Mouse (Mus musculus) layer of hippocampus, adult 11-12 months (tissue): Measurements from ENCODE around the gene Hist1h2bf.
A peak's percentile ranks its signal among the peaks of the same experiment; 100 is the strongest.
"Not testable (repeated sequence)": the region's sequence is repeated elsewhere in the genome, so short reads cannot be mapped to it uniquely, and the experiment has no call there.

Experiments used
- DNase-seq: peaks from one replicate; pipeline ENCODE4 v3.0.0; 2022; ENCODE audit warnings: low spot score

The Hist1h2bf gene

DNA sequence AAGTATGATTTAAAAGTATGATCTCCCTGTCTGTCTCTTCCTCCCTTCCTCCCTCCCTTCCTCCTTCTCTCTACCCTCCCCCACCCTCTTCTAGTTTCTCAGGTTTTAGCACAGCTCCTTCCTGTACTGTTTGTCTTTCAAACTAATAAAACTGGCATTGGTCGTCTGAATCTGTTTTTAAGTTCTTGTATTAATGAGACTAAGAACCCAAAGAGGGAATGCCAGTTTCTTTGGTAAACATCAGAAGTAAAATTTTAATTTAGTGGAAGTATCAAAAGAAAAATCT is 12.9 kb upstream of the Hist1h2bf start:
- no peak for DNase-seq

GRCm38 (mm10) chr13:23586099-23586939 is 12.3 kb upstream of the Hist1h2bf start:
- DNase-seq = no peak

DNA sequence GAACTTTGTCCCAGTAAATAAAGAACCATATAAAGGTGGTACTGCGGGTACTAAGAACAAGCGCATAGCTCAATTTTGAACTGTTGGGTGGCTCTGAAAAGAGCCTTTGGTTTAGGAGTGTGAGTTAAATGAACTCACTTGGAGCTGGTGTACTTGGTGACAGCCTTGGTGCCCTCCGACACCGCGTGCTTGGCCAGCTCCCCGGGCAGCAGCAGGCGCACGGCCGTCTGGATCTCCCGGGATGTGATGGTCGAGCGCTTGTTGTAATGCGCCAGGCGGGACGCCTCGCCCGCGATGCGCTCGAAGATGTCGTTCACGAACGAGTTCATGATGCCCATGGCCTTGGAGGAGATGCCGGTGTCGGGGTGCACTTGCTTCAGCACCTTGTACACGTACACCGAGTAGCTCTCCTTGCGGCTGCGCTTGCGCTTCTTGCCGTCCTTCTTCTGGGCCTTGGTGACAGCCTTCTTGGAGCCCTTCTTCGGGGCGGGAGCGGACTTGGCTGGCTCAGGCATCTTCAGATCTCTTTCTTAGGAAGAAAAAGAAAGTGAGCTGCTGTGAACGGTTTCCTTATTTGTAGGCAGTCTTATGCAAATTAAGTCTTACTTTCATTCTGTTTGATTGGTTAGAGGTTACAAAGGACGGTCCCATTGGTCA is 11.6 kb upstream of the Hist1h2bf start:
- DNase-seq = peak; percentile 77

GRCm38 (mm10) chr13:23585029-23585441 is 11.0 kb upstream of the Hist1h2bf start:
- peak; percentile 72 for DNase-seq

DNA sequence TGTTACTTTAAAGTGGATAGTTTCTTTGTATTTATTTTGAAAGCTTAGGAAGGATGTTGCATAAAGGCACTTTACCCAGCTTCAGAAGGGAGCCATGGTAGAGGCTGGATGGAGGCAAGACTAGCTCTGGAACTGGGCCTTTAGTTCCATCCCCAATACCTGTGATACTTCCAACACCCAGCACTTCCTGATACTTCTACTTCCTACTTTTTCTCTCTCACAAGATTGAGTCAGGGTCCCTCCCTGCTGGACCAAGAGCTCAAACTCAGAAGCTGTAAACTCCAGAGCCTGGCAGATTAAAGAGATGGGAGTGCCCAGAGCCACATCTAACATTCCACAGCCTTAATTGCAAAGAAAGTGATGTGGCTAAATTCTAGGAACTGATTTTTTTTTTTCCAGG is 10.3 kb upstream of the Hist1h2bf start:
- no peak for DNase-seq

GRCm38 (mm10) chr13:23583387-23584068 is 9.5 kb upstream of the Hist1h2bf start:
- DNase-seq = no peak

- DNase-seq = no peak
Measured at GRCm38 (mm10) chr13:23582219-23583056, 8.4 kb upstream of the Hist1h2bf start.

DNA sequence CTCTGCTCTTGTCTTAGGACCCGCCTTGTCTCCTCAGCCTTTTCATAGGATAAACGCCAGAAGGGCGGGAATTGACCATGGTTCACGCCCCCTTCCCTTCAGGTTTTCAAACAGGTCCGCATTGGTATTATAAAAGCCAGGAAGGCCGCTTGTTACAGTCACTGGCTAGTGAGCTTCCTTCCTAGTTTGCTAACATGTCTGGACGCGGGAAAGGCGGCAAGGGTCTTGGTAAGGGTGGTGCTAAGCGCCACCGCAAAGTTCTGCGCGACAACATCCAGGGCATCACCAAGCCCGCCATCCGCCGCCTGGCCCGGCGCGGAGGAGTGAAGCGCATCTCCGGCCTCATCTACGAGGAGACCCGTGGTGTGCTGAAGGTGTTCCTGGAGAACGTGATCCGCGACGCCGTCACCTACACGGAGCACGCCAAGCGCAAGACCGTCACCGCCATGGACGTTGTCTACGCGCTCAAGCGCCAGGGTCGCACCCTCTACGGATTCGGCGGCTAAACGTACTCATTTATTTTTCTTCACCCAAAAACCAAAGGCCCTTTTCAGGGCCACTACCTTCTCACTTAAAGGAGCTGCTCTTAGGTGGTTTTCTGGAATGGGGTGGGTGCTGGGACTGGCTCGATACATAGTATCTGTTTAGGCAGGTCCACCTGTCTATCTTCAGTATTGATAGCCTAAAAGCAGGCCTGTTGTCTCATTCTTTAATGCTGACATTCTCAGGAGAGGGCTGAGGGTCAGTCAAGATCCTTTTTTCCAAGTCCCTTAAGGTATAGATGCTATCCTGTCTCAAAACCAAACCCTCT is 7.6 kb upstream of the Hist1h2bf start, which contains the start of gene Hist1h4d:
TSS of gene Hist1h4d (plus strand) at position 191 of the 811 bp plus-strand sequence.
- DNase-seq = peak; percentile 98

DNA sequence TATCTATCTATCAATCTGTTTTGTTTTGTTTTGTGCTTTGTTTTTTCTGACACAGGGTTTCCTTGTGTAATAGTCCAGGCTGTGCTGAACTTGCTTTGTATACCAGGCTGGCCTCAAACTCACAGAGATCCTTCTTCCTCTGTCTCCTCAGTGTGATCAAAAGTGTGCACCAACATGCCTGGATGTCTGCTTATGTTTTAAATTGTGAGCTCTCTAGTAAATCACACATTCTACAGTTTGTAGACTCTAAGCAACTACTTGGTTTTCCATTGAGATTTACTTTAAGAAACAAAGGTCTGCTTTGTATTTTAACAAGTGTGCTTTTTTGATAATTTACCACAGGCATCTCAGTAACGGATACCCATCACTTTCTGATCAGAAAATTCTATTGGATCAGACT is 3.8 kb upstream of the Hist1h2bf start:
- no peak for DNase-seq

DNA sequence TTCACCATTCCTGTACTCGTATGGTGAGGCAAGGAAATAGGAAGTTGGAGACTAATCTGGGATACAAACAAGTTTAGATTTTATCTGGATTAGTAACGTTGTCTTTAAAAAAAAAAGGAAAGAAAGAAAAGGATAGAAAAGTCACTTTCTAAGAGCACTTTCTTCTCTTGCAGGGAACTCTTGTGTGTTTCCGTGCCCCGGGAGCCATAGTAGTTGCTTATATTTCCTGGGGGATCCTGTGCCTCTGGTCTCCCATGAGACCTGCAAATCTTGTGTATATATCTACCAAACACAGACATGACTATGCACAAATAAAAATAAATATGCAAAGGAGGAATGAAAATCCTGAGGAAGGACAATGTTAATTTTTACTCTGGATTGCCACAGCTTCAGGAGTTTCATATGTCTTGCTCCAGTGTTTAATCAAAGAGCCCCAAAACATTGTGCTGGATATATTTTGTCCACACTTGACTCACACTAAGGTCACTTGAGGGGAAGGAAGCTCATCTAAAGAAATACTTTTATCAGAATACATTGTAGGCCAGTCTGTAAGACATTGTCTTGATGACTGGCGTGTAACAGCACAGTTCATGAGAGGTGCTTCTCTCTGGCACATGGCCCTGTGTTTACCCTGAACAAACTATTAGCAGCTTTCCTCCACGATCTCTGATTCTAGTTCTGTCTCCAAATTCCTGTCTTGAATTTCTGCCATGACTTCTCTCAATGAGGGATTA is 3.1 kb upstream of the Hist1h2bf start:
- no peak for DNase-seq

DNA sequence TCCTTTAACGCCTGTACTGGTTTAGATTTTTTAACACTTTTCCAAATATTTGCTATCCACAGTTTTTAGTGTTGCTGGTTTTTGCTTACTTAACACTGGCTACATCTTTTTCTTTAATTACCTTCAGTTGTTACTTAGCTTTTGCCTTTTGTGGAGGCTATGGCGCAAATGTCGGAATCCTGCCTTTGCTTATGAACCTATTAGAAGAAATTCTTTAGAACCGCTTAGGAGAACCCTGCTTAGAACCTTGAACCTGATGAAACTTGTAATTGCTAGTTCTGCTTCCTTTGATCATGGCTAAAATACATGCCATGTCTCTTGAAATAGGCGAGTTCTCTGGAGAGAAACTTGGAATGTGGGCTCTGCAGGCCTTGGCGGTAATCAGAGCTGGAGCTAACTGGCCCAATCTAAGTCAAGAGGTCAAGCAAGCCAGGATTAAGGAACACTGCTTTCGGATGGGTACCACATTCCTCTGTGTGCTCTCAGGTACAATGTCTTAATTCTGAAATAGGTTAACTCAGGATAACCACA is 2.4 kb upstream of the Hist1h2bf start:
- no peak for DNase-seq

GRCm38 (mm10) chr13:23575864-23576313 is 1.9 kb upstream of the Hist1h2bf start:
- not testable (repeated sequence) for DNase-seq

GRCm38 (mm10) chr13:23575271-23575851 is 1.4 kb upstream of the Hist1h2bf start, which contains the start of gene Hist1h3d:
Gene Hist1h3d (plus strand): TSS chr13:23575763.
- DNase-seq = peak; percentile 72

GRCm38 (mm10) chr13:23574546-23575170 is 662 bp upstream of the Hist1h2bf start:
- not testable (repeated sequence) for DNase-seq

DNA sequence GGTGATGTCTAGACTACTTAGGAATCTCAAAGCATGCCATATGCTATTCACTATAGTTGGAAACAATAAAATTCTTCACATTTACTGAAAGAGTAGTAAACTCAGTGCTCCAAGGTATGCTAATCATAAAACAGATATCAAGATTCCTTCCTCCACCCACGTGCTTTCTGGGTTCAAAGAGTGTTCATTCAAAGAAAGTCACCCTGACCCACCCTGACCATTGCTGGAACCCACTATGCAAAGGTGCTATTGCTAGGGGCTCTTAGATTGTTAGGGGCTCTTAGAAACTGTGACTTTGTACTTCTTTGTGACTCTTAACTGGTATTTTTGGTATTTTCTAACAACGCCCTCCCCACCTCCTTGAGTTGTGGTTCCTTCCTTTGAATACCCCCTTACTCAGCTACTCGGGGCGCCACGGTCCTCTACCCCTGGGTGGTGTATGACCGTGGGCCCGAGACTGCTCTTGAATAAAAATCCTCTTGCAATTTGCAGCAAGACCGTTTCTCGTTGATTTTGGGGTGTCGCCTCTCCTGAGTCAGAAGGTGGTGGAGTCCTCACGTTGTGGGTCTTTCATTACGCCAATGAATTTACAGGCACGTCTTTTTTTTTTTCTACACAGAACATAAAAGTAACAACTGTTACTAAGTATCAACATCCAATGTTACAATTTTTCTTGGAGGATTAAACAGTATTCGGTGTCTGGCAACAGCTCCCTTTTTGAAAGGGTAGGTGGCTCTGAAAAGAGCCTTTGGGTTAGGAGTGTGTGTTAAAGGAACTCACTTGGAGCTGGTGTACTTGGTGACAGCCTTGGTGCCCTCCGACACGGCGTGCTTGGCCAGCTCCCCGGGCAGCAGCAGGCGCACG is 730 bp downstream of the Hist1h2bf start:
- not testable (repeated sequence) for DNase-seq

- no peak for DNase-seq
Measured at GRCm38 (mm10) chr13:23572218-23573033, 1.6 kb downstream of the Hist1h2bf start.
